ENCODE assay signal across 11 mouse cellular contexts in genomic region chr4:9132982-9133625, GRCm38 (mm10).
DNase-seq lines count a peak whose midpoint lies in the region; ATAC-seq and TF ChIP-seq lines count a peak whose summit lies in the region.
"Had no signal": no experiment of that assay in that cellular context is flagged by ENCODE, and none has a peak within 500 bp of the region (broad histone marks: within the 10 kb centered on the region; RNA-seq: fewer than 3 reads in every experiment).

No protein-coding gene starts in this region.

- ATAC-seq in hindbrain, embryonic 14.5 days (ENCODE audit: low FRiP score), result no peak
- no peak for ATAC-seq in hindbrain, embryonic 11.5 days (ENCODE audit: low FRiP score)
- ATAC-seq in stomach, postnatal 0 days (ENCODE audit: low FRiP score, low TSS enrichment), result peak; percentile 51; the same call in 1 of the 2 replicates

- H3K27me3 ChIP-seq in hindbrain, embryonic 14.5 days (ENCODE audit: control insufficient read depth, insufficient read depth, low read length), result no peaks in the 10 kb centered on the region
- no peaks in the 10 kb centered on the region for H3K27me3 ChIP-seq in hindbrain, embryonic 11.5 days (ENCODE audit: control insufficient read depth, insufficient read depth, low read length)
- H3K27me3 ChIP-seq in stomach, postnatal 0 days (ENCODE audit: control insufficient read depth, insufficient read depth, low read length), result no peaks in the 10 kb centered on the region
- H3K27me3 ChIP-seq: kidney, embryonic 15.5 days; liver, embryonic 13.5 days had no signal

- no peak for TF ChIP-seq EP300 in stomach, postnatal 0 days (optimal IDR thresholded peaks at IDR 0.05)

- no peak for TF ChIP-seq CTCF in stomach, postnatal 0 days (IDR thresholded peaks at IDR 0.05; ENCODE audit: low read depth)

- H3K9me3 ChIP-seq in hindbrain, embryonic 14.5 days (ENCODE audit: control insufficient read depth, low read length), result no peaks in the 10 kb centered on the region
- H3K9me3 ChIP-seq in hindbrain, embryonic 11.5 days (ENCODE audit: control insufficient read depth, low read length), result no peaks in the 10 kb centered on the region
- H3K9me3 ChIP-seq in stomach, postnatal 0 days (ENCODE audit: control insufficient read depth, low read length), result no peaks in the 10 kb centered on the region
- H3K9me3 ChIP-seq: kidney, embryonic 15.5 days; liver, embryonic 13.5 days had no signal

- intact Hi-C loops in left cerebral cortex, postnatal 4 days (cut with DNase I), result loop anchor here (10.0 kb wide), 1 partner anchor 748 kb away; no protein-coding TSS in a partner anchor

- H3K9ac ChIP-seq in hindbrain, embryonic 14.5 days, result no peak overlapping the region
- H3K9ac ChIP-seq in hindbrain, embryonic 11.5 days (ENCODE audit: low read depth, low read length), result no peak overlapping the region
- H3K9ac ChIP-seq in stomach, postnatal 0 days (ENCODE audit: low read length), result no peak overlapping the region
- H3K9ac ChIP-seq: kidney, embryonic 15.5 days; liver, embryonic 13.5 days had no signal

- H3K4me2 ChIP-seq in hindbrain, embryonic 14.5 days (replicated peaks), result no peak overlapping the region
- no peak overlapping the region for H3K4me2 ChIP-seq in hindbrain, embryonic 11.5 days (replicated peaks; ENCODE audit: low read depth, low read length)
- H3K4me2 ChIP-seq in stomach, postnatal 0 days (replicated peaks; ENCODE audit: low read depth), result no peak overlapping the region
- H3K4me2 ChIP-seq: kidney, embryonic 15.5 days; liver, embryonic 13.5 days had no signal

- 51% methylated on average over 12 of the region's 12 CpGs for WGBS in hindbrain, embryonic 14.5 days
- WGBS in hindbrain, embryonic 11.5 days, result 76% methylated on average over 12 of the region's 12 CpGs
- 53% methylated on average over 12 of the region's 12 CpGs for WGBS in stomach, postnatal 0 days

- no peaks in the 10 kb centered on the region for H3K36me3 ChIP-seq in hindbrain, embryonic 14.5 days (replicated peaks; ENCODE audit: control insufficient read depth, insufficient read depth)
- no peaks in the 10 kb centered on the region for H3K36me3 ChIP-seq in hindbrain, embryonic 11.5 days (ENCODE audit: control insufficient read depth, insufficient read depth, low read length)
- no peaks in the 10 kb centered on the region for H3K36me3 ChIP-seq in stomach, postnatal 0 days (ENCODE audit: control insufficient read depth, insufficient read depth, low read length)
- H3K36me3 ChIP-seq: kidney, embryonic 15.5 days; liver, embryonic 13.5 days had no signal

- DNase-seq in hindbrain, embryonic 14.5 days (ENCODE audit: low spot score), result no peak
- DNase-seq in hindbrain, embryonic 11.5 days (ENCODE audit: low spot score), result no peak
- peak; percentile 13 to 52 for DNase-seq in urinary bladder, postnatal 4 days (ENCODE audit: low spot score in 2 of 2)
- no peak for DNase-seq in urinary bladder, postnatal 25 days (ENCODE audit: low spot score)
- DNase-seq in cerebellum, postnatal 14 days, result peak; percentile 45 to 54
- DNase-seq in stomach, postnatal 0 days (ENCODE audit: low spot score), result no peak
- no peak for DNase-seq in left cerebral cortex, postnatal 4 days
- DNase-seq in kidney, adult 8-10 months, result no peak
- DNase-seq: adrenal gland, postnatal 10 days; liver, embryonic 13.5 days had no signal

- H3K4me1 ChIP-seq in hindbrain, embryonic 14.5 days (replicated peaks; ENCODE audit: control insufficient read depth, insufficient read depth, low read length), result peaks cover 13% of the 10 kb centered on the region
- H3K4me1 ChIP-seq in hindbrain, embryonic 11.5 days (replicated peaks; ENCODE audit: control insufficient read depth, insufficient read depth, low read length), result no peaks in the 10 kb centered on the region
- no peaks in the 10 kb centered on the region for H3K4me1 ChIP-seq in stomach, postnatal 0 days (replicated peaks; ENCODE audit: control insufficient read depth, insufficient read depth)

- peak overlapping the region; percentile 21; the same call in 1 of the 2 replicates for H3K27ac ChIP-seq in hindbrain, embryonic 14.5 days
- H3K27ac ChIP-seq in hindbrain, embryonic 11.5 days (ENCODE audit: low read depth, low read length), result no peak overlapping the region
- H3K27ac ChIP-seq in stomach, postnatal 0 days (replicated peaks), result no peak overlapping the region
- H3K27ac ChIP-seq: kidney, embryonic 15.5 days; liver, embryonic 13.5 days had no signal

- H3K4me3 ChIP-seq in hindbrain, embryonic 14.5 days (replicated peaks; ENCODE audit: low read length), result no peak overlapping the region
- no peak overlapping the region for H3K4me3 ChIP-seq in hindbrain, embryonic 11.5 days (ENCODE audit: low read depth, low read length)
- H3K4me3 ChIP-seq in stomach, postnatal 0 days (ENCODE audit: low read depth, low read length), result no peak overlapping the region
- H3K4me3 ChIP-seq: kidney, embryonic 15.5 days; liver, embryonic 13.5 days had no signal

Comparison
In these comparisons a context has a peak if more than half of its experiments do, and no peak if none do; other contexts are left out.
1. DNase-seq: peak in urinary bladder, postnatal 4 days (2 of 2) and cerebellum, postnatal 14 days (2 of 2); none in hindbrain, embryonic 14.5 days (single experiment), hindbrain, embryonic 11.5 days (single experiment), urinary bladder, postnatal 25 days (single experiment), stomach, postnatal 0 days (single experiment), left cerebral cortex, postnatal 4 days (single experiment) and kidney, adult 8-10 months (0 of 2).